Mouse (Mus musculus) gastrocnemius, postnatal 36 days (tissue): ENCODE results near the gene Gzmd. TPM values are rescaled to one million over a fixed set of nuclear protein-coding genes. Genes with fewer than 3 reads are reported as not detected.
"Not testable (repeated sequence)": the region's sequence is repeated elsewhere in the genome, so short reads cannot be mapped to it uniquely, and the experiment has no call there.

Source experiments
- DNase-seq, 2 experiments: peaks; one replicate each; pipeline ENCODE4 v3.0.0; 2022
- intact Hi-C: fragments of 180-260 bp; cut with DNase I; formaldehyde crosslinking; loops from one replicate; pipeline ENCODE4 v1.15.1; 2025
- long read RNA-seq, 2 experiments: library from polyadenylated mRNA; stranded (forward); transcript quantifications; one replicate each; pipeline ENCODE4 v2.0.0; 2021
- total RNA-seq, 2 experiments: library from RNA; stranded (reverse); gene quantifications; 2 replicates each; pipeline ENCODE4 v1.2.3; 2021

The Gzmd gene
- not detected for total RNA-seq
- long read RNA-seq, experiment 1, result 0 reads
- long read RNA-seq, experiment 2, result 0 reads

- intact Hi-C loops, DNase-seq: not testable (repeated sequence)
Measured at GRCm38 (mm10) chr14:56132508-56132907, at the start of gene Gzmd. TSS of gene Gzmd (minus strand) at chr14:56132608.

- DNase-seq, intact Hi-C loops: not testable (repeated sequence)
Measured at GRCm38 (mm10) chr14:56177651-56178050, 45.2 kb upstream of the Gzmd start.

DNA sequence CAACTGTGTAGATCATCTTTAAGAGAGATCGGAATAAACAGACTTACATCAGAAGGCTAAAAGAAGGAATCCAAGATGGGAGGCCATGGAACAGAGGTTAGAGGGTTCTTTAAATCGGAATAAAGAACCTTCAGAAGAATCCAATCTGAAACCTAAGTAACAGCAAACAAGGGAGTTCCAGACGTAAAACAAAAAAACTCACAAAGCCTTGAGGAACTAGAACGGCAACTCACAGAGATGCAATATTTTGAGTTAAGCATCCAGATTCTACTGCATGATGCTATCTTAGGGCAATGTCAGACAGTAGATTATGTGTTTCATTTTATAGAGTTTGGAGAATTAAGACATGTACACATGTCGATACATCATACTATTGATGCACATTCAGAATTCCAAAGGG, 42.1 kb upstream of the Gzmd start, which contains the start of gene Gzmn:
Gene Gzmn (minus strand): TSS at position 101 of the 400 bp plus-strand sequence.
- intact Hi-C loops, result no loop called here
- no peak for DNase-seq

DNA sequence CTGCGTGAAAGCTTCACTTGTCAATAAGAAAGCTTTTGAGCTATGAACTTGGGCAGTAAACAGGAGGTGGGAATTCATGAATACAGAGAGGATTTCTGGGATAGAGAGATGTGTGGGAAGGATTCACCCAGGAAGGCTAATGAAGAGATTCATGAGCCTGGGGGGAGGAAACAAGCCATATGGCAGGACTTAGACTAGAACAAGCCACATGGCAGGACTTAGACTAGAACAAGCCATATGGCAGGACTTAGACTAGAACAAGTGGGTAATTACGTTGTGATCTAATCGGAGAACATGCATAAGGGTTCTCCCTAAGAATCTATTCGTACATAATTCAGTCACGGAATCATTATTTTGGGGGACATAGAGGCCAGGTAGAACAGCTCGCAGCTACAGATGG, 41.0 kb upstream of the Gzmd start:
- no peak for DNase-seq
- intact Hi-C loops, result no loop called here

- no peak for DNase-seq
- intact Hi-C loops, result no loop called here
Measured at GRCm38 (mm10) chr14:56172744-56173143, 40.3 kb upstream of the Gzmd start.

GRCm38 (mm10) chr14:56168009-56168408, 35.6 kb upstream of the Gzmd start:
- DNase-seq, result no peak
- intact Hi-C loops, result no loop called here

- intact Hi-C loops, result no loop called here
Measured at GRCm38 (mm10) chr14:56162109-56162508, 29.7 kb upstream of the Gzmd start.

GRCm38 (mm10) chr14:56159479-56159878, 27.1 kb upstream of the Gzmd start, which contains the start of gene Gzmg:
TSS of gene Gzmg (minus strand) at chr14:56159579.
- intact Hi-C loops, DNase-seq: not testable (repeated sequence)

More at GRCm38 (mm10) chr14:56162109-56162508, 29.7 kb upstream of the Gzmd start:
- no peak for DNase-seq

DNA sequence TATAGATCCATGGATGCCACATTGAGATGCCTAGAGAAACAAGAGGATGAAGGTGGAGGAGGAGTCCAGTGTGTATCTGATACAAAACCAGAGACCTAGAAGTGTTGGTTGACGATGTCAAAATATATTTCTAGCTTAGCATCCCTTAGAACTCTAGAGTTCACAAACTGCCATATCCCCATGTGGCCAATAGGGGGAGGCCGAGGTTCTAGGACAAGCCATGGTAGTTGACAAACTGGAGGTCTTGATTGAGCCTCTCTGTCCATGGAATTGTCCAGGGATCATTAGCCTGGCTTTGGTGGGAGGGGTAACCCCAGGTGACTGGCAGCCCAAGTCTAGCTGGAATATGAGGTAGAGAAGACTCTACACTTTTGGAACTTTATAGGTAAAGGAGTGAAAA, 22.9 kb upstream of the Gzmd start:
- intact Hi-C loops, result loop anchor here (1.0 kb wide), 1 partner anchor 15 kb away; no protein-coding TSS in a partner anchor
- DNase-seq, result no peak

- intact Hi-C loops, result not testable (repeated sequence)
Measured at GRCm38 (mm10) chr14:56133675-56134074, 1.3 kb upstream of the Gzmd start.

GRCm38 (mm10) chr14:56128341-56128740, 4.1 kb downstream of the Gzmd start:
- intact Hi-C loops, result no loop called here
- DNase-seq, result no peak

More at GRCm38 (mm10) chr14:56133675-56134074, 1.3 kb upstream of the Gzmd start:
- DNase-seq, result not testable (repeated sequence)

DNA sequence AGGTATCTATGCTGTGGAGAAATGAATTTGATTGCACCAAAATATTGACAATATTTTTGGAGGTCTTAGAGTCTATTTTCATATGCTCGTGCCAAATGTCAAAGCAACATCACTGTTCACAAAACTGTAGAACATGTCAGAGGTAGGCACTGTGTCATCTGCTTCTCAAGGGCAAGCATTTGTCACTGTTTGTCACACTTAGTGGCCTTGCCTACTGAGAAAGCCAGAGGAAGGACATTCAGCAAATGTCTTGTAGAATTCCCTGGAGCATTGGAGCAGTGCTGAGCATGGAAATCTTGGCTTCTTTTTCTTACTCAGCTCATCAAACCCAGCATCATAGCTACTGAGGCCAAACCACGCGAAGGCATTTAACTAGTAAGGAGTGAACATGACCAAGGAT, 8.9 kb downstream of the Gzmd start:
- intact Hi-C loops, result no loop called here
- no peak for DNase-seq

DNA sequence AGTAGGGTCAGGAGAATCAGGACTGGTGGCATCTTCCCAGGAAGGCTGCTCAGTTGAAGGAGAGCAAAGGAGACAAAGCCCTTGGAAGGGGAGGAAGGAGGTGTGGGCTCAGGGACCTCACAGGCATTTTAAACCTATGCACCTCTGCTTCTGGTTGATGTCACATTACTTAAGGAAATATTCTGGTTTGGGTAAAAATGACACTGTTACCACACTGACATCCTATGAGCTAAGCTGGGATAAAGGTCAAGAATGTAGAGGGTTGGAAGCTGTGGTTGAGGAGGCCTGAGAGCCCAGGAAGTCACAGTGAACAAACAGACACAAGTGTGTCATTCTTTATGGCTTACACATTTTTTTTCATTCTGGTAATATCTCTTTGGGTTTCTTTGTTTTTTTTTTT, 11.9 kb downstream of the Gzmd start, which contains the start of gene Gzme:
Gene Gzme (minus strand): TSS at position 101 of the 400 bp plus-strand sequence.
- intact Hi-C loops, result no loop called here
- no peak for DNase-seq

GRCm38 (mm10) chr14:56115531-56116310, 16.7 kb downstream of the Gzmd start:
- intact Hi-C loops, result not testable (repeated sequence)

GRCm38 (mm10) chr14:56105447-56106180, 26.8 kb downstream of the Gzmd start:
- DNase-seq, result no peak
- intact Hi-C loops, result no loop called here

More at GRCm38 (mm10) chr14:56115531-56116310, 16.7 kb downstream of the Gzmd start:
- DNase-seq, result not testable (repeated sequence)

DNA sequence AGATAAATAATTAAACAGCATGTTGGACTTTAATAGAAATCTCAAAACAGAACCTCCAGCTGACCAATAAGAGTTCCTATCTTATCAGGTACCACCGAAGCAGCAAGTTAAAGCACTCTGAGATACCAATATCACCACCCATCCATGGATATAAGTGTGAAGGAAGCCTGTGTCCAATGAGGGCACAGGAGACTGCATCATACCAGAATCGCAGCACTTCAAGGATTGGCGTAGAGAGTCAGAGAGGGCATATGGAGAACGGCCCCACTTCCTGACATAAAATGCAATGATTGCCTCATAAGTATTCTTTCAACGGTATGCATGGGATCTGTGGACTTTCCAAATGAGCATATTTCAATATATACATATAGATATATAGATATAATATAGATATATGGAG, 27.4 kb downstream of the Gzmd start:
- intact Hi-C loops, result no loop called here
- DNase-seq, result no peak

DNA sequence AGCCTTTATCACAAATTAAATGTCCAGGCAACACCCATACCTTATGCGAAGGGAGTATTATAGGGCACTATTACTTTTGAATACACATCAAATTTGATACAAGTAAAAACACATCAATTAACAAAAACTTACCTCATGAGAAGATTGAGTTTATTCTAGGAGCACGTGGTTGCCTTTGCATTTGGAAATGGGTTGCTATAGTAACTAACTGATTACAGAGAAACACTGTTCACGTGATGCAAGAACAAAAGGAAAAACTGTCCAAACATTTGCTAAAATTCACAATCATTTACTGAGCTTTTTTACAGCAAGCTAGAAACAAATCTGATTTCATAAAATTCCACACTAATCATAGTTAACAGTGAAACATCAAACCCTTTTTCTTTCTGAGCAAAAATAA, 29.0 kb downstream of the Gzmd start:
- intact Hi-C loops, result no loop called here

GRCm38 (mm10) chr14:56102386-56102785, 30.0 kb downstream of the Gzmd start, which contains the start of gene Ctsg:
TSS of gene Ctsg (minus strand) at chr14:56102574.
- DNase-seq, result no peak

More for the DNA sequence above, 29.0 kb downstream of the Gzmd start:
- DNase-seq, result no peak

DNA sequence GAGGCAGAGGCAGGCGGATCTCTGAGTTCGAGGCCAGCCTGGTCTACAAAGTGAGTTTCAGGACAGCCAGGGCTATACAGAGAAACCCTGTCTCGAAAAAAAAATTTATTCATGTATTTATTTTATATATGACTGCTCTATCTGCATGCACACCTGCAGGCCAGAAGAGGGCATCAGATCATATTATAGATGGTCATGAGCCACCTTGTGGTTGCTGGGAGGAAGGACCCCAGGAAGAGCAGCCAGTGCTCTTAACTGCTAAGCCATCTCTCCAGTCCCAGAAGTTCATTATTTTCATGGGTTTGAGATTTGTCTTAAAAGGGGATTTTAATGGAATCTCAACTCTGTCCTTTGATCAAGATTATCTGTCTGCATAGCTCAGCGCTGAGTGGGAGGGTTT, 33.5 kb downstream of the Gzmd start:
- intact Hi-C loops, result no loop called here
- no peak for DNase-seq

More at GRCm38 (mm10) chr14:56102386-56102785, 30.0 kb downstream of the Gzmd start, which contains the start of gene Ctsg:
- intact Hi-C loops, result no loop called here

- intact Hi-C loops, result no loop called here
- DNase-seq, result no peak
Measured at GRCm38 (mm10) chr14:56097597-56097996, 34.8 kb downstream of the Gzmd start.

DNA sequence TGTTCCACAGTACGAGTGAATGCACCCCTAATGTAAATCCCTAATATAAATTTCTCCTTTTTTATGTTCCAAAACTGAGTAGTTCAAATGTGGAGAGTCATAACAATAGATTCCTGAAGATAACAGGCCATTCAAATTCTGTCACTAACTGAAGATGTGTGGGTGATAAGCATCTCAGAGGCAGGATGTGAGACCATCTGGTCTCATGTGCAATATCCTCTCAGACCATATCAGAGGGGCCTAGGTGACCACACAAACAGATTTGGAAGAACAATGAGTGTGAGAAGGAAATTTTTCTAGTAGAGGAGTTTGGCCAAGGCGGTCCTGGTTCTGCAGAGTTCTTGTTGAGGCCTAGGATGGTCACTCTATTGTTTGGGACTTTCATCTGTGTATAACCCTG, 39.1 kb downstream of the Gzmd start:
- no peak for DNase-seq
- intact Hi-C loops, result no loop called here
